Mouse (Mus musculus): ENCODE data around the gene Olfr1122. TPM values are rescaled to one million over a fixed set of nuclear protein-coding genes. Genes with fewer than 3 reads are reported as not detected.
"Not testable (repeated sequence)": the region's sequence is repeated elsewhere in the genome, so short reads cannot be mapped to it uniquely, and the experiment has no call there.

Gene Olfr1122
- polyA plus RNA-seq (2012; ENCODE audit: insufficient read depth, insufficient read length, missing spikeins): not detected in 2 replicates

DNA sequence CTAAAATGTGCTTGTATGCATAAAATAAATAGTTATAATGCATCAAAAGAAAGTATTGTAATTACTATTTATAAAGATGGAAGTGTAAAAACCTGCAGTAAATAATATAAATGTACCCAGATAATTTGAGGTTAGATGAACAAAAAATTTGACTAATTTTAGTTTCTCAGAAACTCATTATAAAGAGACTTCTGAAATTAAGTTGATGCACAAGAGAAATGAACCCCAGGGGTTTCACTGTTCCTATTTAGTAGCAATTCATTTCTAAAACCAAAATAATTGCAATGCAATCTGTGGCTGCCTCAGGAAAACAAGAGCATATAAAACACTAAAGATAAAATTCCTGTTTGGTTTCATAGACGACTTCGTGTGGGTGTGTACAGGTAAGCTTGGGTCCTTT lies at the start of gene Olfr1122:
TSS of gene Olfr1122 (plus strand) at position 301 of the 400 bp plus-strand sequence.
- Histone ChIP-seq H3K4me1 (ENCODE audit: control insufficient read depth, insufficient read depth, insufficient read length, low read length) (no peaks in the 10 kb centered on the region), H3K27ac (replicated peaks; ENCODE audit: low read depth, low read length) (no peak within 1 kb of the TSS), H3K4me3 (ENCODE audit: insufficient read depth, low read depth, low read length) (no peak within 1 kb of the TSS)

GRCm38 (mm10) chr2:87354515-87354914 lies 31.1 kb upstream of the Olfr1122 start, which contains the start of gene Olfr1120:
TSS of gene Olfr1120 (plus strand) at chr2:87354815.
- no peaks in the 10 kb centered on the region for H3K4me1 ChIP-seq (ENCODE audit: control insufficient read depth, insufficient read depth, insufficient read length, low read length)
- no peak within 1 kb of the TSS for H3K27ac ChIP-seq (replicated peaks; ENCODE audit: low read depth, low read length)
- no peak within 1 kb of the TSS for H3K4me3 ChIP-seq (ENCODE audit: insufficient read depth, low read depth, low read length)

DNA sequence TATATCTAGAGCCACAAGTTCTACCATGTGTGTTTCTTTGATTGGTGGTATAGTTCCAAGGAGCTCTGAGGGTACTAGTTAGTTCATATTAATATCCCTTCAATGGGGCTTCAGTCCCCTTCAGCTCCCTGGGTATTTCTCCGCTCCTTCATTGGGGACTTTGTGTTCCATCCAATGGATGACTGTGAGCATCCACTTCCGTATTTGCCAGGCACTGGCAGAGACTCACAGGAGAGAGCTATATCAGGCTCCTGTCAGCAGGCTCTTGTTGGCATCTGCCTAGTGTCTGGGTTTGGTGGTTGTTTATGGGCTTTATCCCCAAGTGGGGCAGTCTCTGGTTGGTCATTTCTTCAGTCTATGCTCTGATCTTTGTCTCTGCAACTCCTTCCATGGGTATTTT lies 25.5 kb upstream of the Olfr1122 start:
- not testable (repeated sequence) for H3K4me3 ChIP-seq (ENCODE audit: insufficient read depth, low read depth, low read length); H3K4me1 ChIP-seq (ENCODE audit: control insufficient read depth, insufficient read depth, insufficient read length, low read length); H3K27ac ChIP-seq (replicated peaks; ENCODE audit: low read depth, low read length)

GRCm38 (mm10) chr2:87369595-87369994 lies 16.1 kb upstream of the Olfr1122 start, which contains the start of gene Olfr1121:
TSS of gene Olfr1121 (plus strand) at chr2:87369895.
- Histone ChIP-seq H3K27ac (replicated peaks; ENCODE audit: low read depth, low read length) (no peak within 1 kb of the TSS), H3K4me3 (ENCODE audit: insufficient read depth, low read depth, low read length) (no peak within 1 kb of the TSS), H3K4me1 (ENCODE audit: control insufficient read depth, insufficient read depth, insufficient read length, low read length) (no peaks in the 10 kb centered on the region)

DNA sequence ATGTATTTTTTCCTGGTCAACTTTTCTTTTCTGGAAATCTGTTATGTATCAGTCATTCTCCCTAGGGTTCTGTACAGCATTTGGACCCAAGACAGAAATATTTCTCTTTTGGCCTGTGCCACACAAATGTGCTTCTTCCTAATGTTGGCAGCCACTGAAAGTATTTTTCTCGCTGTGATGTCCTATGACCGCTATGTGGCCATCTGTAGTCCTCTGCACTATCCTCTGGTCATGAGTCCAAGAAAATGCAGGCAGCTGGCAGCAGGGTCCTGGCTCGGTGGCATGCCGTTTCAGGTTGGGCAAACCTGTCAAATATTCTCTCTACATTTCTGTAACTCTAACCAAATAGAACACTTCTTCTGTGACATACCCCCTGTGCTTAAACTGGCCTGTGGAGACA lies 13.9 kb upstream of the Olfr1122 start:
- Histone ChIP-seq H3K27ac (replicated peaks; ENCODE audit: low read depth, low read length) (no peak overlapping the region), H3K4me1 (ENCODE audit: control insufficient read depth, insufficient read depth, insufficient read length, low read length) (no peaks in the 10 kb centered on the region)

DNA sequence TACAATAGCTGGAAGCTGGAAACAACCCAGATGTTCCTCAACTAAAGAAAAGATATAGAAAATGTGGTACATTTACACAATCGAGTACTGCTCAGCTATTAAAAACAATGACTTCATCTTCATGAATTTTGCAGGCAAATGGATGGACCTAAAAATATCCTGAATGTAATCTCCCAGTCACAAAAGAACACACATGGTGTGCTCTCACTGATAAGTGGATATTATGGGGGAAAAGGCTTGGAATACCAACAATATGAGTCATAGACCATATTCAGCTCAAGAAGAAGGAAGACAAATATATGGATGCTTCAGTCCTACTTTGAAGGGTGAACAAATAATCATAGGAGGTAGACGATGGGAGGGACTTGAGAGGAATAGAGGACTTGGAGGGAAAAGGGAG lies 1.7 kb upstream of the Olfr1122 start:
- H3K4me3 ChIP-seq (ENCODE audit: insufficient read depth, low read depth, low read length): no peak overlapping the region
- no peak overlapping the region for H3K27ac ChIP-seq (replicated peaks; ENCODE audit: low read depth, low read length)
- no peaks in the 10 kb centered on the region for H3K4me1 ChIP-seq (ENCODE audit: control insufficient read depth, insufficient read depth, insufficient read length, low read length)

More for the DNA sequence above, 13.9 kb upstream of the Olfr1122 start:
- H3K4me3 ChIP-seq (ENCODE audit: insufficient read depth, low read depth, low read length): no peak overlapping the region

DNA sequence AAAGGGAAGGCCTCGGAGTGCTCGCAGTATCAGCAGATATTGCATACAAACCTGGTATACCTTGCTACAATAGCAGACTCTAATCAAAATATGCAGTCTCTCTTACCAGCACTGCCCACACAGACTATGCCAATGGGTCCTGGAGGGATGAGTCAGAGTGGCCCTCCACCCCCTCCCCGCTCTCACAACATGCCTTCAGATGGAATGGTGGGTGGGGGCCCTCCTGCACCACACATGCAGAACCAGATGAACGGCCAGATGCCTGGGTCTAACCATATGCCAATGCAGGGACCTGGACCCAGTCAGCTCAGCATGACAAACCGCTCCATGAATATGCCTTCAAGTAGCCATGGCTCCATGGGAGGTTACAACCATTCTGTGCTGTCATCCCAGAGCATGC lies 8.0 kb downstream of the Olfr1122 start:
- H3K4me1 ChIP-seq (ENCODE audit: control insufficient read depth, insufficient read depth, insufficient read length, low read length); H3K27ac ChIP-seq (replicated peaks; ENCODE audit: low read depth, low read length); H3K4me3 ChIP-seq (ENCODE audit: insufficient read depth, low read depth, low read length): not testable (repeated sequence)

- H3K27ac ChIP-seq (replicated peaks; ENCODE audit: low read depth, low read length); H3K4me1 ChIP-seq (ENCODE audit: control insufficient read depth, insufficient read depth, insufficient read length, low read length); H3K4me3 ChIP-seq (ENCODE audit: insufficient read depth, low read depth, low read length): not testable (repeated sequence)
Measured at GRCm38 (mm10) chr2:87394686-87395085, 9.0 kb downstream of the Olfr1122 start.

DNA sequence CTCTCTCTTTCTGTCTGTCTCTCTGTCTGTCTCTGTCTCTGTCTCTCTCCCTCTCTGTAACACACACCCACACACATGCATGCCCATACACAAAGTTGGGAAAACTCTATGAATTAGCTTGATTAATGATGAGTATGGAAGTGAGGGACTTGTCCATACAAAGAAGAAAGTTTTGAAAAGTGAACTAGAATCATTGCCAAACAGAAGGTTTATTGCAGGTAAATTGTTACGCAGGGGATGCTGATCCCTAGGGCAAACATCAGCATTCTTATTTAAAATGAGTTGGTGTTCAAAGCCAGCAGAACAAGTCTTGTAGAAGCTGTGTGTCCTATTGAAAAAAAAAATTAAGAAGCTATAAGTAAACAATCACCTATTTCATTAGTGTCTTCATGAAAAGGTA lies 30.7 kb downstream of the Olfr1122 start, which contains the start of gene Olfr1123:
TSS of gene Olfr1123 (plus strand) at position 301 of the 400 bp plus-strand sequence.
- no peaks in the 10 kb centered on the region for H3K4me1 ChIP-seq (ENCODE audit: control insufficient read depth, insufficient read depth, insufficient read length, low read length)
- H3K4me3 ChIP-seq (ENCODE audit: insufficient read depth, low read depth, low read length): no peak within 1 kb of the TSS
- H3K27ac ChIP-seq (replicated peaks; ENCODE audit: low read depth, low read length): no peak within 1 kb of the TSS

DNA sequence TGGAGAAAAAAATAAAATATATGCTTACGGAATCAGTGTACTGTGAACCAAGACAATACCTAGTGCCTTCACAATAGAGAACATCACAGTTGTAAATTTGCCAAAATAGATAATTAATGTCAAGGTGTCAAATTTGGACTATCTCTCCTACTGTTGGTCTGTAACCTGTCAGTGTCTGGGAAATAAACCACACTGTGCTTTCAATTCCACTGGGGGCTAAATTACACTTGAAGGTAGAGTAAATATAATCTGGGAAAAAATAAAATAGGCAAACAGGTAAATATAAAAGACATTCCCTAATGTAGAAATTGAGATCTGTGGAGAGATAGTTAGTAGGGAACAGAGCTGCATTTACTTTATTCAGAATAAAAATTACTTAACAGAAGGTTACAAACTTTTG lies 44.3 kb downstream of the Olfr1122 start, which contains the start of gene Olfr1124:
TSS of gene Olfr1124 (plus strand) at position 301 of the 400 bp plus-strand sequence.
- no peak within 1 kb of the TSS for H3K4me3 ChIP-seq (ENCODE audit: insufficient read depth, low read depth, low read length)
- H3K4me1 ChIP-seq (ENCODE audit: control insufficient read depth, insufficient read depth, insufficient read length, low read length): no peaks in the 10 kb centered on the region
- H3K27ac ChIP-seq (replicated peaks; ENCODE audit: low read depth, low read length): no peak within 1 kb of the TSS

GRCm38 (mm10) chr2:87437731-87438130 lies 52.1 kb downstream of the Olfr1122 start:
- H3K27ac ChIP-seq (replicated peaks; ENCODE audit: low read depth, low read length): no peak overlapping the region
- no peak overlapping the region for H3K4me3 ChIP-seq (ENCODE audit: insufficient read depth, low read depth, low read length)
- H3K4me1 ChIP-seq (ENCODE audit: control insufficient read depth, insufficient read depth, insufficient read length, low read length): no peaks in the 10 kb centered on the region

Other genes with a start within 250 kb of the Olfr1122 start
- not detected in 2 replicates for gene Olfr1110, start 245.5 kb upstream of the Olfr1122 start, polyA plus RNA-seq (2012; ENCODE audit: insufficient read depth, insufficient read length, missing spikeins)
- gene Olfr1111, start 233.2 kb upstream of the Olfr1122 start, polyA plus RNA-seq (2012; ENCODE audit: insufficient read depth, insufficient read length, missing spikeins): not detected in 2 replicates
- gene Olfr1112, start 198.1 kb upstream of the Olfr1122 start, polyA plus RNA-seq (2012; ENCODE audit: insufficient read depth, insufficient read length, missing spikeins): not detected in 2 replicates
- not detected in 2 replicates for gene Olfr1113, start 176.9 kb upstream of the Olfr1122 start, polyA plus RNA-seq (2012; ENCODE audit: insufficient read depth, insufficient read length, missing spikeins)
- gene Olfr1115, start 137.8 kb upstream of the Olfr1122 start, polyA plus RNA-seq (2012; ENCODE audit: insufficient read depth, insufficient read length, missing spikeins): not detected in 2 replicates
- gene Olfr1116, start 118.3 kb upstream of the Olfr1122 start, polyA plus RNA-seq (2012; ENCODE audit: insufficient read depth, insufficient read length, missing spikeins): not detected in 2 replicates
- gene Olfr1118, start 78.3 kb upstream of the Olfr1122 start, polyA plus RNA-seq (2012; ENCODE audit: insufficient read depth, insufficient read length, missing spikeins): not detected in 2 replicates
- not detected in 2 replicates for gene Olfr1120, start 31.0 kb upstream of the Olfr1122 start, polyA plus RNA-seq (2012; ENCODE audit: insufficient read depth, insufficient read length, missing spikeins)
- gene Olfr1121, start 16.0 kb upstream of the Olfr1122 start, polyA plus RNA-seq (2012; ENCODE audit: insufficient read depth, insufficient read length, missing spikeins): not detected in 2 replicates
- gene Olfr1123, start 30.8 kb downstream of the Olfr1122 start, polyA plus RNA-seq (2012; ENCODE audit: insufficient read depth, insufficient read length, missing spikeins): not detected in 2 replicates
- not detected in 2 replicates for gene Olfr1124, start 44.4 kb downstream of the Olfr1122 start, polyA plus RNA-seq (2012; ENCODE audit: insufficient read depth, insufficient read length, missing spikeins)
- gene Olfr1126, start 68.1 kb downstream of the Olfr1122 start, polyA plus RNA-seq (2012; ENCODE audit: insufficient read depth, insufficient read length, missing spikeins): not detected in 2 replicates
- not detected in 2 replicates for gene Pramel7, start 111.2 kb downstream of the Olfr1122 start, polyA plus RNA-seq (2012; ENCODE audit: insufficient read depth, insufficient read length, missing spikeins)
- not detected in 2 replicates for gene Pramel6, start 120.7 kb downstream of the Olfr1122 start, polyA plus RNA-seq (2012; ENCODE audit: insufficient read depth, insufficient read length, missing spikeins)
- gene Olfr153, start 145.9 kb downstream of the Olfr1122 start, polyA plus RNA-seq (2012; ENCODE audit: insufficient read depth, insufficient read length, missing spikeins): not detected in 2 replicates
- gene Olfr1128, start 159.7 kb downstream of the Olfr1122 start, polyA plus RNA-seq (2012; ENCODE audit: insufficient read depth, insufficient read length, missing spikeins): not detected in 2 replicates
- gene Olfr1129, start 188.1 kb downstream of the Olfr1122 start, polyA plus RNA-seq (2012; ENCODE audit: insufficient read depth, insufficient read length, missing spikeins): not detected in 2 replicates
- gene Olfr1130, start 220.4 kb downstream of the Olfr1122 start, polyA plus RNA-seq (2012; ENCODE audit: insufficient read depth, insufficient read length, missing spikeins): not detected in 2 replicates
- not detected in 2 replicates for gene Olfr1131, start 241.3 kb downstream of the Olfr1122 start, polyA plus RNA-seq (2012; ENCODE audit: insufficient read depth, insufficient read length, missing spikeins)